Mouse (Mus musculus): ENCODE measurements at regions not wholly inside any gene's neighbourhood (a gene's known extent, or its start where the extent isn't known, plus 50 kb on each side); places are given as distances from the start of the nearest gene placed in this dataset.

DNA sequence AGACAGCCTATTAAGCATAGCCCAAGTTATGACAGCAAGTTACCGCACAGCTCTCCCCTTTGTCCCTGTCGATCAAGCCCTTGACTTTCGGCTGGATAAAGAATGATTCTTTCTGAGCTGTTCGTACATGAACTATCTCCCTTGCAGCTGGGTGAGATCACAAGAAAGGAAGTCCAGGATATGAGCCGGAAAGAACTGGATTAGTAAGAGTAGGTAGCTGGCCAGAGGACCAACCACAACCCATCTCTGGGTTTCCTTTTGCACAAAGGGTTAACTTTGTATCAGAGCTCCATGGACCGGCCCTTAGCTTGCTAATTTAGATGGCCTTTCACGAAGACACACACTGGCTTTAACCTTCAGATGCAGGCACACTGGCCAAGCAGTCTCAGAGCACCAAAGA is 153.3 kb upstream of the Spdye4c start:
- Histone ChIP-seq H3K4me2 (no peak overlapping the region), H3K9me3 (no peaks in the 10 kb centered on the region), H3K4me1 (peaks cover 7% of the 10 kb centered on the region), H3K27ac (no peak overlapping the region), H3K36me3 (replicated peaks) (no peaks in the 10 kb centered on the region), H3K4me3 (replicated peaks) (no peak overlapping the region), H3K9ac (no peak overlapping the region), H3K27me3 (no peaks in the 10 kb centered on the region)
- WGBS: 68% methylated on average over 7 of the region's 7 CpGs
- ATAC-seq (ENCODE audit: low FRiP score): no peak

DNA sequence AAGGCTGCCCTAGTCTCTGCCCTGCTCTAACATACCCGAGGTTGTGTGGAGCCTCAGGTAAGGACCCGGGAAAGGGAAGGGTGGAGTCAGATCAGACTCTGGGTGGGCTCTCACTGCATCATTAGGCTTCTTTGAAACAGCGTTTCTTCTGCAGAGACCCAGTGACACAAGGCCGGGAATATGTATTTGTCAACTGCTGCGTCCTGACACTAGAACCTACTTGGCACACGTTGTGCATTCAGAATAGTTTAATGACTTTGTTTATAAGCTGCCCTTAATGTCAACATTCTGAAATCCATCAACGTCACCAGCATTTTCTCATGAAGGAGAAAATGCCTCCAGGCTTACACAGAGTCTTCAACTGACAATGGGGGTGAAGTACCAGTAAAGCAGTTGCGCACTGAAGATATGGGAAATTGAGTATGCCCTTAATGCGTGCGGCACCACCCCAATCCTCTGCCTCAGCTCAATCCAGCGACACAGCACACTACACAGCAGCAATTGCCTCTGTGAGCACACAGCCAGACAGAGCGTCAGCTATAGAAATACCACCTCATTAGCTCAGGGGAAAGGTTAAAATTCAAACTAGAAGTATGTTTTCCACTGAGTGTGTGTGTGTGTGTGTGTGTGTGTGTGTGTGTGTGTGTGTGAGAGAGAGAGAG is 152.7 kb upstream of the Spdye4c start:
- Histone ChIP-seq H3K36me3 (replicated peaks) (no peaks in the 10 kb centered on the region), H3K27me3 (no peaks in the 10 kb centered on the region), H3K4me3 (replicated peaks) (no peak overlapping the region), H3K27ac (no peak overlapping the region), H3K9ac (no peak overlapping the region), H3K9me3 (no peaks in the 10 kb centered on the region), H3K4me2 (no peak overlapping the region), H3K4me1 (peaks cover 7% of the 10 kb centered on the region)
- no peak for ATAC-seq (ENCODE audit: low FRiP score)
- WGBS: 70% methylated on average over 12 of the region's 12 CpGs

DNA sequence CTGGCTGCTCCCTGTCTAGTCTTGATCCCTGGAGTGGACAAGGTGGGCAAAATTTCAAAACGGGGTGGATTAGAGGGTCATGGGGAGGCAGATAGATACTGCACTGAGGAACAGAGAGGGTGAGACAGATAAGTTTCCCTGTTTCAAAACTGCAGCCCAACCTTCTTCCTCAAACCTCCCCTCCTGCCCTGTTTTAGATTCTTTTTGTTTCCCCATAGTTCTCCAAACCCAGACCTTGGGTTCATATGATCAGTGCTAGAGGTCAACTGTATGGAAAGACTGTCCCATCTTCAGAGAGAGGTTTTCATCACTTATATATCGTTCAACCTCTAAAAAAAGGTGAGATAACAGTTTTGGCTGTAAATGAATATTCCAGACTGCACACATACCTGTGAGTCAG is 152.1 kb upstream of the Spdye4c start:
- no peaks in the 10 kb centered on the region for H3K36me3 ChIP-seq (replicated peaks)
- H3K9ac ChIP-seq: no peak overlapping the region
- H3K4me3 ChIP-seq (replicated peaks): no peak overlapping the region
- H3K27ac ChIP-seq: no peak overlapping the region
- H3K27me3 ChIP-seq: no peaks in the 10 kb centered on the region
- no peaks in the 10 kb centered on the region for H3K9me3 ChIP-seq
- 88% methylated on average over 2 of the region's 2 CpGs for WGBS
- H3K4me1 ChIP-seq: peaks cover 7% of the 10 kb centered on the region
- no peak for ATAC-seq (ENCODE audit: low FRiP score)
- H3K4me2 ChIP-seq: no peak overlapping the region

DNA sequence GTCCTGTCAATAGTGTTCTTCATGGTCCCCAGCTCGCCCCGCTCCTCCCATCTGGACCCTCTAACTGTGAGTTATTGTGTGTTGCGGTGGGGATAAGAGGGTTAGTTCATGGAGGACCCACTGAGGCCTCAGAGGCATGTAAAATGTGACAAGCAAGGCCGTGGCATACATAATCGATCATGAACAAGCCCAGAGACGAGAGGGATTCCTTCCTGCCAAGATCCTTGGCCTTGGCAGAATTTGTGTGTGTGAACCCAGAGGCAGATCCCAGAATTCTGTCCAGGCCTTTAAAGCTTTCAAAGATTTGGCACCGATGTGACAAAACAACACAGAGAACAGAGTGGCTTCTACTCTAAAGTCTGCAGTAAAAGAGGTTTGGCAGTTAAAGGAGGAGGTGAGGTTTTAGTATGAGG is 146.4 kb upstream of the Spdye4c start:
- ATAC-seq (ENCODE audit: low FRiP score): no peak
- Histone ChIP-seq H3K27ac (no peak overlapping the region), H3K27me3 (no peaks in the 10 kb centered on the region), H3K4me2 (no peak overlapping the region), H3K9me3 (no peaks in the 10 kb centered on the region), H3K9ac (no peak overlapping the region), H3K4me3 (replicated peaks) (no peak overlapping the region), H3K36me3 (replicated peaks) (no peaks in the 10 kb centered on the region), H3K4me1 (no peaks in the 10 kb centered on the region)
- 83% methylated on average over 7 of the region's 7 CpGs for WGBS

DNA sequence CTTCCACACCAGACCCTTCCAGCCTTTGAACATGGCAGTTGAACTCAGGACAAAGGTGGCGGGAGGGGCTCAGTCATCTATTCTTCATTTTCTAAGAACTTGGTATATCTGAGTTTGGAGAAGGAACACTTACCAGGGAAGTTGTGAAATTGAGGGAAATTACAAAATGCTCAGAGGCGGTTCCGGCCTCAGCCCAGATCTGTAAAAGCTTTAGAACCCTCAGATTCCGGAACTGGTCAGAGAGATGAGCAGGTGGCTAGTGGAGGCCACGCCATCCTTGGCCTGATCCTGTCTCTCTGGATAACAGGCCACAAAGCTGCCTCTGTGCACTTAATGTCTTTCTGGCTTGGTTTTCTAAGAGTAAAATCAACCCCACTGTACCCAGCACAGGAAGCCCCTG is 145.6 kb upstream of the Spdye4c start:
- ATAC-seq (ENCODE audit: low FRiP score): no peak
- Histone ChIP-seq H3K4me1 (no peaks in the 10 kb centered on the region), H3K4me3 (replicated peaks) (no peak overlapping the region), H3K4me2 (no peak overlapping the region), H3K27me3 (no peaks in the 10 kb centered on the region), H3K9me3 (no peaks in the 10 kb centered on the region), H3K36me3 (replicated peaks) (no peaks in the 10 kb centered on the region), H3K27ac (no peak overlapping the region), H3K9ac (no peak overlapping the region)
- WGBS: 90% methylated on average over 5 of the region's 5 CpGs

DNA sequence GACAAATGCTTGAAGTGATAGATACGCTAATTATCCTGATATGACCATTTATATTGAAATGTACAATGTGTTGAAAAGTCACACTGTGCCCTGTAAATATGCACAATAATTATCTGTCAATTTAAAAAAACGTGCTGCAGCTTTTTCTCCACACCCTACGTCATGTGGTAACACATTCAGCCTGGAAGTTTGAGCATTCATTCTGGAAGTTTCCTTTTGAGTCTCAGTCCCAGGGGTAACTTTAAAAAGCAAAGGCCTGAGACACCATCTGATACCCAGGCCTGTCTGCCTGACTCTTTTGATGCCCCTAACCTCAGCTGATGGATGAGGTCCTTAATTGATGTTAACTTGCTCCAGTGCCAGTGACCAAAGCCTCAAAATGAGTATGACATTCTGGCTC is 141.7 kb upstream of the Spdye4c start:
- 85% methylated on average over 3 of the region's 3 CpGs for WGBS
- no peaks in the 10 kb centered on the region for H3K36me3 ChIP-seq (replicated peaks)

DNA sequence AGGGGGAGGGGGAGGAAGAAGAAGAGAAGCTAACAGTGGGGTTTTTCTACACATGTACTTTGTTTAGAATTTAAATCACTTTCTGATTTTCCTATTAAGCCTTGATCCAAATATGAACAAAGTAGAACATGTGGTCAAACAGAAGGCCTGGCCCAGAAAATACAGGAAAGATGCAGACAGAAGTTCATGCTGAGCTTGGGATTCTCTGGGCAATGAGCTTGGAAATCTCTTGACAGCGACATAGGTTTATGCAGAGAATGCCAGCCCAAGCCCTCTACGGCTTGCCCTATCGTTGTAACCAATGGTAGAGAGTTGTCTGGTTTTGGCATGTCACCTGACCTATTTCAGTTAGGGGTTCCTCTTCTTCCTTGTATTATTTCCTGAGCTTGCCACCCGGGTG is 141.0 kb upstream of the Spdye4c start:
- Histone ChIP-seq H3K4me3 (replicated peaks) (no peak overlapping the region), H3K9ac (no peak overlapping the region), H3K36me3 (replicated peaks) (no peaks in the 10 kb centered on the region), H3K27me3 (no peaks in the 10 kb centered on the region), H3K27ac (no peak overlapping the region), H3K4me2 (no peak overlapping the region), H3K4me1 (no peaks in the 10 kb centered on the region), H3K9me3 (no peaks in the 10 kb centered on the region)
- 98% methylated on average over 4 of the region's 4 CpGs for WGBS
- no peak for ATAC-seq (ENCODE audit: low FRiP score)

More for the DNA sequence above, 141.7 kb upstream of the Spdye4c start:
- Histone ChIP-seq H3K4me1 (no peaks in the 10 kb centered on the region), H3K4me2 (no peak overlapping the region), H3K4me3 (replicated peaks) (no peak overlapping the region), H3K9me3 (no peaks in the 10 kb centered on the region), H3K27ac (no peak overlapping the region), H3K27me3 (no peaks in the 10 kb centered on the region), H3K9ac (no peak overlapping the region)
- no peak for ATAC-seq (ENCODE audit: low FRiP score)

DNA sequence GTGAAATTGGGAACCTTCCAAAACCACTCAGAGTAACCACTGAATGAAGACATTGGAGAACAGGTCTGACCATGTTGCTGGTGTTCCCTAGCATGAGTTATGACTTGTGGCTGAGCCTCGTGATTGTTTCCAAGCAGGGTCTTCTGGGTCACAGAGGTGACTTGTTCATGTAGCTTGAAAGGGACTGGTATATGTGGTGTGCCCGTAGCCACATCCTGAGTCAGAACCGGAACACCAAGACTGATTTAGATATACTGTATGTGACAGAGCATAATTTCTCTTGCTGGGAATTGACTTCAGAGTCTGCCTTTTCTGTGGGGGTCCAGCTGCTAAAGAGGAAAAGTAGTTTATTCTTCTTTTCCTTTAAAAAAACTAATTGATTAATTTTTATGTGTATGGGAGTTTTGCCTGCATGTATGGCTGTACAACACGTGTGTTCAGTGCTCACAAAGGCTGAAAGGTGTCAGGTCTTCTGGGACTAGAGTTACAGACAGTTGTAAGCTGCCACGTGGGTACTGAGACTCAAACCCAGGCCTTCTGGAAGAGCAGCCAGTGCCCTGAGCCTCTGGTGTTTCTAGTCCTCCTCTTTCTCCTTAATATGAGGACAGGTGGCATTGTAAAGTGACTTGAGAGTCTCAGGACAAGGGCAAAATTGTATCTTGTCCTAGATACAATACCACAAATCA is 139.3 kb upstream of the Spdye4c start:
- Histone ChIP-seq H3K27ac (no peak overlapping the region), H3K9ac (no peak overlapping the region), H3K9me3 (no peaks in the 10 kb centered on the region), H3K36me3 (replicated peaks) (no peaks in the 10 kb centered on the region), H3K4me3 (replicated peaks) (no peak overlapping the region), H3K4me2 (no peak overlapping the region), H3K27me3 (no peaks in the 10 kb centered on the region), H3K4me1 (no peaks in the 10 kb centered on the region)
- 80% methylated on average over 5 of the region's 5 CpGs for WGBS
- no peak for ATAC-seq (ENCODE audit: low FRiP score)

DNA sequence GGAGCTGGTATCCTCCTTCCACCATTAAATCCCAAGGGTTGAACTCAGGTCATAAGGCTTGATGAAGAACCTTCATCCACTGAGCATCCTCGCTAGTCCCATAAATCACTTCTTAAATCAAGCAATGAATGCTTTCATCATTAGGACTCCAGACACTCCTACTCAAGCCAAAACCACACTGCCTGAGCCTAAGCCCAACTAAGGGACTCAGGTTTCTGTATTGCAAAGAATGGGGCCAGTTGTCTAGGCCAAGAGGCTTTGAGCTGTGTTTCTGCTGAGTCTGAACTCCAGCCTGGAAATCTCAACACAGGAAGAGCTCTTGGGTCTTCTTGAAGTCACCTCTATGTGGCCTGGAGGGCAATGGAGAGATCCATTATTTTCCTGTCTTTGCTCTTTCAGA is 138.4 kb upstream of the Spdye4c start:
- H3K27me3 ChIP-seq: no peaks in the 10 kb centered on the region
- no peak overlapping the region for H3K9ac ChIP-seq
- H3K4me2 ChIP-seq: no peak overlapping the region
- no peak for ATAC-seq (ENCODE audit: low FRiP score)
- WGBS: 100% methylated on average over 1 of the region's 1 CpGs
- no peaks in the 10 kb centered on the region for H3K9me3 ChIP-seq
- H3K27ac ChIP-seq: no peak overlapping the region
- no peaks in the 10 kb centered on the region for H3K4me1 ChIP-seq
- no peaks in the 10 kb centered on the region for H3K36me3 ChIP-seq (replicated peaks)
- no peak overlapping the region for H3K4me3 ChIP-seq (replicated peaks)

DNA sequence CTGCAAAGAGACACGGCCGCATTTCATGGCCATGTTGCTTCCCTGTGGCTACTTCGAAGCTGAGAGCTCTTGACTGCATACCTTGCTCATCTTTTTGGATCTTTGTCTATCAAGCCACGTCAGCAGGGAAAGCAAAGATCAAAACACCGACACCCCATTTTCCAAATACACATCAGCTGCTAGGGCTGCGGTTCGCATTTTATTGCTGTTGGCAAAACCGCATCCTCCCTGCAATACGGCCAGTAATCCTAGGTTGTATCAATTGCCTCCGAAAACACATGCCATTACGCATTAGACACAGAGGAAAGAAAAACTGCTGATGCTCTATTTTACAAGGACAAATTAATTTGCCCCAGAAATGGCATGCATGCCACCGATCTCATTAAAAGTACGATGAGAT is 136.5 kb upstream of the Spdye4c start:
- Histone ChIP-seq H3K4me2 (no peak overlapping the region), H3K27me3 (no peaks in the 10 kb centered on the region), H3K4me1 (no peaks in the 10 kb centered on the region), H3K36me3 (replicated peaks) (no peaks in the 10 kb centered on the region), H3K9ac (no peak overlapping the region), H3K9me3 (no peaks in the 10 kb centered on the region), H3K27ac (no peak overlapping the region), H3K4me3 (replicated peaks) (no peak overlapping the region)
- 93% methylated on average over 13 of the region's 13 CpGs for WGBS
- no peak for ATAC-seq (ENCODE audit: low FRiP score)

DNA sequence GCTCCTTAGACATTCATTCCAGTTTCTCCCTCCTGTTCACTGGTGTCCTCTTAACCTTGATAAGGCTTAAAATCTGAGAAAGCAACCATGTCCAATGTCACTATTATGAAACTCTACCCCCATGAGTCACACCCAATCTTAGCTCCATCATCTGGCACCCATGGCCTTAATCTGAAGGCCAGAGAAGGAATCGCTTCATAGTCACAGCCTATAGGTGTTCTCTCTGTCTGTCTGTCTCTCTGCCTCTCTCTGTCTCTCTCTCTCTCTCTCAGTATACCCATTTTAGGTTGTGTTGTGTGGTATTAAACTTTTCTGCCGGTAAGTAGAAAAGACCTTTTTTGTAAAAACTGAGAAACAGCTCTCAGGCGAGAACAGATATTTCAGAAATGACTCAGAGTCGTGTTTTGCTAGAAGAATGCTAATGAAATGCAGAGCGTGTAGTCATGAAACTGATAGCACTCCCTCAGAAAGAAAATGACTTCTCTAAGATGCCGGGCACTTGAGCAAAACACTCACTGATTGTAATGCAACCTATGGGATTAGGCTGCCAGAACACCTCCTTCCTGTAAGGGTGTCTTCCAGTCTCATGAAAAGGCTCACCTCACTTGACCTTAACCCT is 133.3 kb upstream of the Spdye4c start:
- Histone ChIP-seq H3K27me3 (no peaks in the 10 kb centered on the region), H3K4me1 (no peaks in the 10 kb centered on the region), H3K36me3 (replicated peaks) (no peaks in the 10 kb centered on the region), H3K27ac (no peak overlapping the region), H3K4me3 (replicated peaks) (no peak overlapping the region), H3K9ac (no peak overlapping the region), H3K4me2 (no peak overlapping the region), H3K9me3 (no peaks in the 10 kb centered on the region)
- 82% methylated on average over 6 of the region's 6 CpGs for WGBS
- ATAC-seq (ENCODE audit: low FRiP score): no peak

DNA sequence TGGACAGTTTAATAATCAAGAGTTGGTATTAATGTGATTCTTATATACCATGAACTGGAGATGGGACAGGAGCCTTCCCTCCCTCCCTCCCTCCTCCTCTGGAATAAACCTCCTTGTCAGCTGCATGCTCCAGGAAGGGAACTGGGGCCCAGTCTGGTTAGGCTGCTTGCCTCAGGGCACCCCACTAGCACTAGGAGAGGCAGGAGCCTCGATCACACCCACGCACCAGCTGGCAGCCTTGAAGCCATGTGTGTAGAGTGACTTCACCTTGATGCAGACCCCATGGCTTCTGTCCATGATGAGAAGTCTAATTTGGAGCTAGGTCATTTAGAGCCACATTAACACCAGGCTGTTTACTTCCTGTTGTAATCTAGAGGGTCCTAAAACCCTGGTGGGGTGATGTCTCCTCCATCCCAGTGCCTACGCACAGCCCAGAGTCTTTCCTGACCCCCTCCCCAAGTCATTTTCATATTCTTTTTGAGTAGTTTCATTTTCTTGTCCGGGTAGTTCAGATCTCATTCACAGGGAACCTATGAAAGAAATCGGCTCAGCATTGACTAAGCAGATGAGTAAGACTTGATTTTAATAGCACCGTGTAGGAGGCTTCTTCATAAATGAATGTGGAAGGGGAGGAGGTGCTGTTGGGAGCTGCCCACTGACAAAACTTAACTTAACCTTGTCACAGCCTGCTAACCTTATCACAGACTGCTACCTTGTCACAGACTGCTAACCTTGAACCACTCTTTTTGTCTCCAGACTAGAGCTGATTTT is 125.6 kb upstream of the Spdye4c start:
- WGBS: 89% methylated on average over 6 of the region's 6 CpGs
- H3K4me2 ChIP-seq: no peak overlapping the region
- H3K36me3 ChIP-seq (replicated peaks): no peaks in the 10 kb centered on the region
- no peaks in the 10 kb centered on the region for H3K27me3 ChIP-seq
- no peak overlapping the region for H3K9ac ChIP-seq
- 0 out of 2 replicates have a peak, but pooled peaks cover 1% of the 10 kb centered on the region for H3K4me1 ChIP-seq
- no peak overlapping the region for H3K27ac ChIP-seq
- no peak for ATAC-seq (ENCODE audit: low FRiP score)
- no peaks in the 10 kb centered on the region for H3K9me3 ChIP-seq
- H3K4me3 ChIP-seq (replicated peaks): no peak overlapping the region

All from forebrain, embryonic 12.5 days (tissue).